Mouse (Mus musculus): ENCODE measurements at regions not wholly inside any gene's neighbourhood (a gene's known extent, or its start where the extent isn't known, plus 50 kb on each side); places are given as distances from the start of the nearest gene placed in this dataset.
A peak's percentile ranks its signal among the peaks of the same experiment; 100 is the strongest.

DNA sequence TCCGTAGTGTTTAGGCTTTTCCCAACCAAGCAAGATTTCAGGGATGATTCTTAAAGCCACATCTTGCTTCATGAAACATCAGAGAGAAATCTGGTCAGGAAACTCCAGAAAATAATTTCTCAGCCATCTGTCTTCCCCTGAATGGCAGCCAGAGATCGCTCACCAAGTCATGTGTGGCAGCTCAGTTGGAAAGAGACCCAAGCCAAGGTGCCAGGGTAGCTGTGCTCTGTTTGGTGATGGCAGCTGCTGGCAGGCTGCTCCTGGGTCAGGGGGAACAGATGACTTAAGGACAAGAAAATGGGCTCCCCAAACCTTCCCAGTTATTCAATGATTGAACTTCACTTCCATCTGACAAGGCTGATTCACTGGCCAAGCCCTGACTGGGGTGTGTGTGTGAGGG lies 91.7 kb upstream of the Syt6 start:
- H3K4me1 ChIP-seq (replicated peaks; ENCODE audit: control insufficient read depth in 2 of 2, insufficient read depth in 2 of 2, low read length in 1 of 2), result no peaks in the 10 kb centered on the region
- no peaks in the 10 kb centered on the region for H3K36me3 ChIP-seq (replicated peaks; ENCODE audit: control insufficient read depth, insufficient read depth, low read depth)
- no peak overlapping the region for H3K9ac ChIP-seq (replicated peaks)
- H3K27ac ChIP-seq, result no peak overlapping the region
- 65% methylated on average over 2 of the region's 2 CpGs for WGBS (ENCODE audit: insufficient replicate concordance)
- H3K9me3 ChIP-seq (ENCODE audit: control insufficient read depth, low read length), result no peaks in the 10 kb centered on the region
- no peak for ATAC-seq (ENCODE audit: insufficient read depth)
- H3K4me2 ChIP-seq (ENCODE audit: low read depth), result no peak overlapping the region
- no peak overlapping the region for H3K4me3 ChIP-seq (ENCODE audit: insufficient read depth in 1 of 2, low read depth in 2 of 2, low read length in 2 of 2)
- TF ChIP-seq CTCF (IDR thresholded peaks at IDR 0.05; ENCODE audit: low read depth) (no peak), EP300 (IDR thresholded peaks at IDR 0.05; ENCODE audit: low read depth) (no peak)
- no peak for DNase-seq (ENCODE audit: low read depth in 3 of 3, low spot score in 3 of 3)
- H3K27me3 ChIP-seq (ENCODE audit: control insufficient read depth, insufficient read depth, low read length), result no peaks in the 10 kb centered on the region

DNA sequence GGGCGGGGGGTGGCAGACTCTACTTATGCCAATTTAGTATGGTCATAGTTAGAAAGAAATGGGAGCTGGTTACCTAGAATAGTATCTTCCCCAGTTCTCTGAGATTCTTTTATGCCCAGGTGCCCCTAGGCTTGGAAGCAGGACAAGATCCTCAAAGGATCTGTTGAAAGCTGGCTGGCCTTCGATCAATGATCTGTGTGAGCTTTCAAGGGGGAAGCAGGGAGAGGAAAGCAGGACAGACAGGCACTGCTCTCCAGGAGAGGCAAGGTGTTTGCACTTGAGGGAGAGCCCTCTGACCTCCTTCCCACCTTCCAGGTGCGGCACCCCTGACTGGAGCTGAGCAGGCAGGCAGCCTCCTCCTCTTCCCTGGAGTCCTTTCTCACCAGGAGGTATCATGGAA lies 91.3 kb upstream of the Syt6 start:
- ATAC-seq (ENCODE audit: insufficient read depth) (no peak), DNase-seq (ENCODE audit: low read depth in 3 of 3, low spot score in 3 of 3) (no peak)
- Histone ChIP-seq H3K4me2 (ENCODE audit: low read depth) (no peak overlapping the region), H3K36me3 (replicated peaks; ENCODE audit: control insufficient read depth, insufficient read depth, low read depth) (no peaks in the 10 kb centered on the region), H3K9me3 (ENCODE audit: control insufficient read depth, low read length) (no peaks in the 10 kb centered on the region), H3K4me3 (ENCODE audit: insufficient read depth in 1 of 2, low read depth in 2 of 2, low read length in 2 of 2) (no peak overlapping the region), H3K4me1 (replicated peaks; ENCODE audit: control insufficient read depth in 2 of 2, insufficient read depth in 2 of 2, low read length in 1 of 2) (no peaks in the 10 kb centered on the region), H3K27ac (no peak overlapping the region), H3K9ac (replicated peaks) (no peak overlapping the region), H3K27me3 (ENCODE audit: control insufficient read depth, insufficient read depth, low read length) (no peaks in the 10 kb centered on the region)
- WGBS (ENCODE audit: insufficient replicate concordance), result 60% methylated on average over 3 of the region's 3 CpGs
- TF ChIP-seq CTCF (IDR thresholded peaks at IDR 0.05; ENCODE audit: low read depth) (no peak), EP300 (IDR thresholded peaks at IDR 0.05; ENCODE audit: low read depth) (no peak)

DNA sequence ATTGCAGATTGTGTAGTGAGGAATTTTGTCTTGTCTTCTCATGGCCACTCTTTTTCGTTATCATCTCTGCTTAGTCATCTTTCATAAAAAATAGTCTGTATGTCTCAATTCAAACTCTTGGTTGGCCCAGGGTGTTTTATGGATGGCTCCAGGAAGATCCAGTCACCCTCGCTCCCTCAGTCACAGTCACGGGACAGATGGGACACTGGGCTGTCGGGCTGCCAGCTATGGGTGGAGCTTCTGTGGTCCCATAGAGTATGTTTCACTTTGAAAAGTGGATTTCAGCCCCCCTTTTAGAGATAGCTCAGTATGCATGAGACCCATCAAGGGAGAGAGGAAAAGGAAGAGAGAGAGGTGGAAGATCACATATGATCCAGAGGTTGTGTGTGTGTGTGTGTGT lies 85.2 kb upstream of the Syt6 start:
- Histone ChIP-seq H3K9ac (replicated peaks) (no peak overlapping the region), H3K9me3 (ENCODE audit: control insufficient read depth, low read length) (no peaks in the 10 kb centered on the region), H3K27me3 (ENCODE audit: control insufficient read depth, insufficient read depth, low read length) (no peaks in the 10 kb centered on the region), H3K4me2 (ENCODE audit: low read depth) (no peak overlapping the region), H3K4me1 (replicated peaks; ENCODE audit: control insufficient read depth in 2 of 2, insufficient read depth in 2 of 2, low read length in 1 of 2) (no peaks in the 10 kb centered on the region), H3K36me3 (replicated peaks; ENCODE audit: control insufficient read depth, insufficient read depth, low read depth) (no peaks in the 10 kb centered on the region), H3K27ac (no peak overlapping the region), H3K4me3 (ENCODE audit: insufficient read depth in 1 of 2, low read depth in 2 of 2, low read length in 2 of 2) (no peak overlapping the region)
- no peak for ATAC-seq (ENCODE audit: insufficient read depth)
- WGBS (ENCODE audit: insufficient replicate concordance), result 50% methylated on average over 4 of the region's 4 CpGs
- DNase-seq (ENCODE audit: low read depth in 3 of 3, low spot score in 3 of 3), result no peak
- no peak for TF ChIP-seq CTCF (IDR thresholded peaks at IDR 0.05; ENCODE audit: low read depth)
- TF ChIP-seq EP300 (IDR thresholded peaks at IDR 0.05; ENCODE audit: low read depth), result no peak

DNA sequence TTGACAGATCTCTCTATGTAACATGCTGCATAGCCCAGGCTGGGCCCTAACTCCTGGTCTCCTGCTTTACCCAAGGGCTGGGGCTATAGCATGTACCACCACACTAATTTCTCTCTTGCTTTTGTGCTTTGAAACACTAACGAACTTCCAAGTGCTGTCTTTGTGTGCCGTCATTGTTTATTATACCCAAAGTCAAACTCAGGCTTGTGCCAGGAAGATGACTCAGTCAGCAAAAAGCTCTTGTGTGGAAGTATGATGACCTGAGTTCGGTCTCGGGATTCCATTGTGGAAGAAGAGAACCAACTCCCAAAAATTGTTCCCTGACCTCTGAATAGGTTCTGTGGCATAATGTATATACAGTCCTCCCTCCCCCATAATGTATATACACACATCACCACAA lies 84.1 kb upstream of the Syt6 start:
- DNase-seq (ENCODE audit: low read depth in 3 of 3, low spot score in 3 of 3) (no peak), ATAC-seq (ENCODE audit: insufficient read depth) (no peak)

DNA sequence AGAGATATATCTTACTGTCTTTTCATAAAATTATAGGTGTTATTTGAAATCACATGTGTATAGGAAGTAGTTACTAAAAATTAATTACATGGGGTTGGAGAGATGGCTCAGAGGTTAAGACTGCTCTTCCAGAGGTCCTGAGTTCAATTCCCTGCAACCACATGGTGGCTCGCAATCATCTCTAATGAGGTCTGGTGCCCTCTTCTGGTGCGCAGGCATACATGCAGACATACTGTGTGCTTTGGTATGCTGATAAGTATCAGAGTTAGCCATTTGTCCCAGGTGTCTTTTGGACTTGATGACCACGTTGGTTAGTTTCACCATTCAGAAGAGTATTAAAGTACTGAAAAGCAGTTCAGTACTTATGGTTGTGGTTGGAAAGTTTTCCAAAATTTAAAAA lies 82.8 kb upstream of the Syt6 start:
- H3K9me3 ChIP-seq (ENCODE audit: control insufficient read depth, low read length), result no peaks in the 10 kb centered on the region

More for the DNA sequence above, 84.1 kb upstream of the Syt6 start:
- H3K4me2 ChIP-seq (ENCODE audit: low read depth), result no peak overlapping the region
- no peaks in the 10 kb centered on the region for H3K36me3 ChIP-seq (replicated peaks; ENCODE audit: control insufficient read depth, insufficient read depth, low read depth)
- H3K9ac ChIP-seq (replicated peaks), result no peak overlapping the region
- TF ChIP-seq CTCF (IDR thresholded peaks at IDR 0.05; ENCODE audit: low read depth) (no peak), EP300 (IDR thresholded peaks at IDR 0.05; ENCODE audit: low read depth) (no peak)
- no peaks in the 10 kb centered on the region for H3K27me3 ChIP-seq (ENCODE audit: control insufficient read depth, insufficient read depth, low read length)
- no peak overlapping the region for H3K4me3 ChIP-seq (ENCODE audit: insufficient read depth in 1 of 2, low read depth in 2 of 2, low read length in 2 of 2)
- H3K27ac ChIP-seq, result no peak overlapping the region
- 60% methylated on average over 4 of the region's 4 CpGs for WGBS (ENCODE audit: insufficient replicate concordance)
- no peaks in the 10 kb centered on the region for H3K9me3 ChIP-seq (ENCODE audit: control insufficient read depth, low read length)
- no peaks in the 10 kb centered on the region for H3K4me1 ChIP-seq (replicated peaks; ENCODE audit: control insufficient read depth in 2 of 2, insufficient read depth in 2 of 2, low read length in 1 of 2)

More for the DNA sequence above, 82.8 kb upstream of the Syt6 start:
- Histone ChIP-seq H3K9ac (replicated peaks) (no peak overlapping the region), H3K27ac (no peak overlapping the region), H3K4me2 (ENCODE audit: low read depth) (no peak overlapping the region), H3K36me3 (replicated peaks; ENCODE audit: control insufficient read depth, insufficient read depth, low read depth) (no peaks in the 10 kb centered on the region), H3K4me3 (ENCODE audit: insufficient read depth in 1 of 2, low read depth in 2 of 2, low read length in 2 of 2) (no peak overlapping the region), H3K27me3 (ENCODE audit: control insufficient read depth, insufficient read depth, low read length) (no peaks in the 10 kb centered on the region), H3K4me1 (replicated peaks; ENCODE audit: control insufficient read depth in 2 of 2, insufficient read depth in 2 of 2, low read length in 1 of 2) (no peaks in the 10 kb centered on the region)
- no peak for DNase-seq (ENCODE audit: low read depth in 3 of 3, low spot score in 3 of 3)
- no peak for ATAC-seq (ENCODE audit: insufficient read depth)
- 67% methylated on average over 3 of the region's 3 CpGs for WGBS (ENCODE audit: insufficient replicate concordance)
- TF ChIP-seq EP300 (IDR thresholded peaks at IDR 0.05; ENCODE audit: low read depth), result no peak
- 0 out of 2 replicates have a peak, but pooled peaks have one; percentile 19 for TF ChIP-seq CTCF (IDR thresholded peaks at IDR 0.05; ENCODE audit: low read depth)
